Mouse (Mus musculus) embryonic facial prominence, embryonic 13.5 days (tissue): ENCODE results near the gene Rpp38. TPM values are rescaled to one million over a fixed set of nuclear protein-coding genes. Genes with fewer than 3 reads are reported as not detected.

ENCODE experiments used
- ATAC-seq: fragments of 200-750 bp; cut with Nextera tagmentation; 2 replicates; pipeline ENCODE4 v1.8.0; 2017; ENCODE audit warnings: low read depth; ENCODE audit not compliant: insufficient number of reproducible peaks, insufficient read depth, low FRiP score, low TSS enrichment
- H3K27ac ChIP-seq: fragments of 300-500 bp; sonication (generic); 2 replicates; pipeline ENCODE4 v1.5.1; 2015; ENCODE audit warnings: moderate library complexity, mild to moderate bottlenecking, inconsistent platforms
- H3K27me3 ChIP-seq: fragments of 300-500 bp; sonication (generic); 2 replicates; pipeline ENCODE4 v1.6.1; 2015; ENCODE audit warnings: mild to moderate bottlenecking, inconsistent platforms
- H3K36me3 ChIP-seq: fragments of 300-500 bp; sonication (generic); 2 replicates; pipeline ENCODE4 v1.6.1; 2015; ENCODE audit warnings: mild to moderate bottlenecking, inconsistent platforms
- H3K4me1 ChIP-seq: fragments of 300-500 bp; sonication (generic); 2 replicates; pipeline ENCODE4 v1.6.1; 2015; ENCODE audit warnings: inconsistent platforms
- H3K4me2 ChIP-seq: fragments of 300-500 bp; sonication (generic); 2 replicates; pipeline ENCODE4 v1.6.1; 2015; ENCODE audit warnings: moderate library complexity, mild to moderate bottlenecking, inconsistent platforms
- H3K4me3 ChIP-seq: fragments of 300-500 bp; sonication (generic); 2 replicates; pipeline ENCODE4 v1.5.1; 2015; ENCODE audit warnings: mild to moderate bottlenecking, inconsistent platforms
- H3K9ac ChIP-seq: fragments of 300-500 bp; sonication (generic); 2 replicates; pipeline ENCODE4 v1.6.1; 2015; ENCODE audit warnings: mild to moderate bottlenecking, inconsistent platforms
- H3K9me3 ChIP-seq: fragments of 300-500 bp; sonication (generic); 2 replicates; pipeline ENCODE4 v1.6.1; 2016; ENCODE audit warnings: inconsistent platforms
- WGBS: fragments of 180-500 bp; shearing (Covaris S2); methylation state at CpG from one replicate; pipeline ENCODE4 v1.1.7; 2015; ENCODE audit warnings: mixed read lengths; 5-methylcytosine and 5-hydroxymethylcytosine counted together
- polyA plus RNA-seq: library from polyadenylated mRNA; unstranded; fragments of >200 nt; fragmentation: Nextera tagmentation; extraction: Ambion mirVana; gene quantifications from 2 replicates; pipeline ENCODE4 v1.2.1, GENCODE M21; 2015

Rpp38 gene
- polyA plus RNA-seq, 1 experiment from 2014 or later: 17.0 TPM

GRCm38 (mm10) chr2:3284473-3285180 lies 47.8 kb downstream of the Rpp38 start:
- no peaks in the 10 kb centered on the region for H3K9me3 ChIP-seq
- no peaks in the 10 kb centered on the region for H3K27me3 ChIP-seq
- H3K27ac ChIP-seq: peak overlapping the region; percentile 90
- no peak; the same call in 1 of the 2 replicates for ATAC-seq
- peaks cover 12% of the 10 kb centered on the region for H3K4me1 ChIP-seq
- peak overlapping the region; percentile 81 for H3K9ac ChIP-seq
- H3K4me2 ChIP-seq: peak overlapping the region; percentile 81
- WGBS: under 1% methylated on average over 60 of the region's 60 CpGs
- H3K4me3 ChIP-seq: peak overlapping the region; percentile 82
- H3K36me3 ChIP-seq: no peaks in the 10 kb centered on the region

GRCm38 (mm10) chr2:3283602-3284472 lies 48.6 kb downstream of the Rpp38 start, which contains the start of gene Nmt2:
TSS of gene Nmt2 (plus strand) at chr2:3284212.
- peaks cover 12% of the 10 kb centered on the region for H3K4me1 ChIP-seq
- no peaks in the 10 kb centered on the region for H3K9me3 ChIP-seq
- H3K4me3 ChIP-seq: peak within 1 kb of the TSS; percentile 82
- no peaks in the 10 kb centered on the region for H3K36me3 ChIP-seq
- H3K9ac ChIP-seq: peak within 1 kb of the TSS; percentile 81
- WGBS: under 1% methylated on average over 82 of the region's 88 CpGs
- ATAC-seq: peak; percentile 99
- H3K27me3 ChIP-seq: no peaks in the 10 kb centered on the region
- H3K27ac ChIP-seq: peak within 1 kb of the TSS; percentile 94
- H3K4me2 ChIP-seq: peak within 1 kb of the TSS; percentile 81

- Histone ChIP-seq H3K9me3 (no peaks in the 10 kb centered on the region), H3K4me1 (peaks cover 12% of the 10 kb centered on the region), H3K4me3 (peak overlapping the region; percentile 82), H3K9ac (peak overlapping the region; percentile 76), H3K27ac (peak overlapping the region; percentile 94), H3K27me3 (no peaks in the 10 kb centered on the region), H3K36me3 (no peaks in the 10 kb centered on the region), H3K4me2 (peak overlapping the region; percentile 64)
- WGBS: 4% methylated on average over 12 of the region's 12 CpGs
- ATAC-seq: no peak; the same call in 1 of the 2 replicates
These were observed 49.4 kb downstream of the Rpp38 start for GRCm38 (mm10) chr2:3282866-3283601.

GRCm38 (mm10) chr2:3281311-3281710 lies 51.1 kb downstream of the Rpp38 start:
- no peak overlapping the region for H3K27ac ChIP-seq
- ATAC-seq: no peak
- H3K36me3 ChIP-seq: no peaks in the 10 kb centered on the region
- H3K4me1 ChIP-seq: peaks cover 12% of the 10 kb centered on the region
- H3K9ac ChIP-seq: no peak overlapping the region
- no peaks in the 10 kb centered on the region for H3K27me3 ChIP-seq
- WGBS: 84% methylated on average over 4 of the region's 4 CpGs
- no peaks in the 10 kb centered on the region for H3K9me3 ChIP-seq
- H3K4me3 ChIP-seq: no peak overlapping the region
- H3K4me2 ChIP-seq: no peak overlapping the region

Other genes with a start within 250 kb of the Rpp38 start
- 28.1 and 30.6 TPM in 2 replicates for gene Fam171a1, start 218.4 kb downstream of the Rpp38 start, polyA plus RNA-seq
- gene Nmt2, start 48.4 kb downstream of the Rpp38 start, polyA plus RNA-seq: 47.2 and 48.0 TPM in 2 replicates
- 1.3 and 1.7 TPM in 2 replicates for gene Acbd7, start 3.5 kb upstream of the Rpp38 start, polyA plus RNA-seq
- gene Olah, start 64.6 kb upstream of the Rpp38 start, polyA plus RNA-seq: 0.17 TPM in 1 of 2 replicates, not detected in the other
- gene Meig1, start 90.0 kb upstream of the Rpp38 start, polyA plus RNA-seq: 0.48 and 0.58 TPM in 2 replicates
- 6.8 and 8.3 TPM in 2 replicates for gene Dclre1c, start 91.5 kb upstream of the Rpp38 start, polyA plus RNA-seq
- 18.3 and 22.9 TPM in 2 replicates for gene Suv39h2, start 142.4 kb upstream of the Rpp38 start, polyA plus RNA-seq
- 5.6 TPM in 2 replicates for gene Gm45902, start 180.1 kb upstream of the Rpp38 start, polyA plus RNA-seq
- gene Hspa14, start 180.2 kb upstream of the Rpp38 start, polyA plus RNA-seq: 99.2 and 102 TPM in 2 replicates
- gene Cdnf, start 180.4 kb upstream of the Rpp38 start, polyA plus RNA-seq: 0.18 and 0.21 TPM in 2 replicates
- gene Fam107b, start 237.8 kb upstream of the Rpp38 start, polyA plus RNA-seq: 37.3 and 37.6 TPM in 2 replicates